Mouse (Mus musculus) lung, postnatal 0 days (tissue): ENCODE data around the gene Olfr15.

Experiments
- CTCF ChIP-seq: IDR thresholded peaks from 2 replicates; pipeline ENCODE4 v1.5.1; 2016; ENCODE audit warnings: antibody characterized with exemption, mild to moderate bottlenecking
- EP300 ChIP-seq: IDR thresholded peaks from 2 replicates; pipeline ENCODE4 v1.6.1; 2016; ENCODE audit warnings: antibody characterized with exemption, mild to moderate bottlenecking, control low read depth

DNA sequence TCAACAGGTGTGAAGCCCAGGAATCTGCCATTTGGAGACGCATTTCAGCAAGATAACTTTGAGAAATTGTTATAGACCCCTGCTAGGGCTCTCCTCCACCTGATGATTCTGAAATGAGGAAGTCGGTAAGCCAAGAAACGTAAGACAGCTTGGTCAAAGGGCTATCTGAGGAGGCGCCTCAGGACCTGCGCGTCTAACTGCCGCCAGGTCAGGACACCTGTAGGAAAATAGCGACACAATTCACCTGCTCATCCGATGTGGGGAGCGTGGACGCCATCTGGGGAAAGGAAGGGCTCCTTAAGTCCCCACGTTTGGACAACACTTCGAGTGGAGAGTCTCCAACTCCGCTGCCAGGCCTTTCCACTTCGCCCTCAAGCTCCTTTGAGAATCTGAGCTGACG lies 41.1 kb downstream of the Olfr15 start:
- TF ChIP-seq EP300 (no peak), CTCF (no peak)
